Mouse (Mus musculus) ES-CJ7 (cell line): ENCODE data around the gene Ybx1.

ENCODE experiments used
- DNase-seq: peaks from one replicate; pipeline ENCODE4 v3.0.0; 2011; ENCODE audit warnings: low read depth, low spot score

Ybx1 gene

GRCm38 (mm10) chr4:119238661-119239060 is 55.7 kb downstream of the Ybx1 start:
- DNase-seq = no peak

- no peak for DNase-seq
Measured at GRCm38 (mm10) chr4:119234348-119234747, 60.1 kb downstream of the Ybx1 start.

- DNase-seq = peak; percentile 80
Measured at GRCm38 (mm10) chr4:119233256-119233901, 61.0 kb downstream of the Ybx1 start.

GRCm38 (mm10) chr4:119232410-119233255 is 61.8 kb downstream of the Ybx1 start, which contains the start of the genes AU022252 and P3h1:
Gene AU022252 (minus strand): TSS chr4:119232712.
Gene P3h1 (plus strand): TSS chr4:119232915.
- peak; percentile 99 for DNase-seq
